Mouse (Mus musculus) heart, adult 2 months (tissue): Measurements from ENCODE around the gene Hsd3b7.

Experiments
- CTCF ChIP-seq: fragments of 200-600 bp; IDR thresholded peaks from 2 replicates; pipeline ENCODE4 v1.8.1; 2022; ENCODE audit warnings: antibody characterized with exemption, mild to moderate bottlenecking, moderate library complexity
- EP300 ChIP-seq: fragments of 200-500 bp; IDR thresholded peaks from 2 replicates; pipeline ENCODE4 v1.6.1; 2011; ENCODE audit warnings: low read depth, low read length, control low read depth; ENCODE audit not compliant: insufficient read depth
- POLR2A ChIP-seq: fragments of 200-500 bp; IDR thresholded peaks from 2 replicates; pipeline ENCODE4 v1.6.1; 2011; ENCODE audit warnings: mild to moderate bottlenecking, low read depth, low read length, control low read depth; ENCODE audit not compliant: insufficient read depth

- TF ChIP-seq POLR2A (no peak), EP300 (no peak), CTCF (no peak)
Observed at GRCm38 (mm10) chr7:127840886-127841285, 40.5 kb downstream of the Hsd3b7 start.
